Mouse (Mus musculus) cerebral cortex, adult 2 months (tissue): ENCODE measurements around the gene Tmem98.

Source experiments
- WGBS: fragments of 180-500 bp; shearing (Covaris S2); methylation state at CpG from one replicate; pipeline ENCODE4 v1.1.7; 2018; 5-methylcytosine and 5-hydroxymethylcytosine counted together

Tmem98 gene

GRCm38 (mm10) chr11:80809993-80810821 lies at the start of gene Tmem98:
Tmem98 (plus strand) TSS chr11:80810175.
- 4% methylated on average over 54 of the region's 54 CpGs for WGBS

GRCm38 (mm10) chr11:80761285-80761974 lies 48.5 kb upstream of the Tmem98 start:
- 79% methylated on average over 3 of the region's 3 CpGs for WGBS

DNA sequence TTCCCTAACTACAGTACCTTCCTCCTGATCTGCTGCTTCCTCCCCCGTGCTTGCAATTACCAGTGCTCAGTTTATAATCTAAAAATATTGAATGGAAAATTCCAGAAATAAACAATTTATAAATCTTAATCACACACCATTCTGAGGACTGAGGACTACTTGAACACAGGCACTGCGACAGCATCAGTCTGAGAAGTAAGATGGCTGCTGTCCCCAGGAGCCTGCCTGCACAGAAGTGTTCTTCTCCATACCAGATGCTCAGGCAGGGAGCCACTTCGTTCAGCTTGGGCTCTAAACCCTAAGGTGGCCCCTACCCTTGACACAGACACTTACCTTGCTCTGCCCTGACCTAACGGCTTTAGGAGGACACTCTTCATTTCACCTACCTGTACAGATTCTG lies 47.9 kb upstream of the Tmem98 start:
- 79% methylated on average over 4 of the region's 4 CpGs for WGBS

DNA sequence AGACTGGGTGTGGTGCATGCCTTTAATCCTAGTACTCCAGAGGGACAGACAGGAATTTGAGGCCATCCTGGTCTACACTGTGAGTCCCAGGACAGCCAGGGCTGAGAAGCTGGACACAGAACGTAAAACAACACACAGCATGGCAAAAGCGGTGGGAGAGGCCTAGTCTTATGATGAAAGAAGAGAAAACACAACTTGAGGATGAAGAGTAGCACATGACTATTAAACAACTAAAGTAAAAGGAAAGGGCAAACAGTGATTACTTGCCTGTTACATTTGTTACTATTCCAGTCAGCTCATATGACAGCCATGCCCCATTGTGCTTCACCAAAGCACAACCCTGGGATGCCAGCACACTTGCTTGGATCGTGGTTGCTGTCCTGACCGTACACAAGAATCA lies 43.9 kb upstream of the Tmem98 start:
- WGBS = 90% methylated on average over 4 of the region's 4 CpGs

DNA sequence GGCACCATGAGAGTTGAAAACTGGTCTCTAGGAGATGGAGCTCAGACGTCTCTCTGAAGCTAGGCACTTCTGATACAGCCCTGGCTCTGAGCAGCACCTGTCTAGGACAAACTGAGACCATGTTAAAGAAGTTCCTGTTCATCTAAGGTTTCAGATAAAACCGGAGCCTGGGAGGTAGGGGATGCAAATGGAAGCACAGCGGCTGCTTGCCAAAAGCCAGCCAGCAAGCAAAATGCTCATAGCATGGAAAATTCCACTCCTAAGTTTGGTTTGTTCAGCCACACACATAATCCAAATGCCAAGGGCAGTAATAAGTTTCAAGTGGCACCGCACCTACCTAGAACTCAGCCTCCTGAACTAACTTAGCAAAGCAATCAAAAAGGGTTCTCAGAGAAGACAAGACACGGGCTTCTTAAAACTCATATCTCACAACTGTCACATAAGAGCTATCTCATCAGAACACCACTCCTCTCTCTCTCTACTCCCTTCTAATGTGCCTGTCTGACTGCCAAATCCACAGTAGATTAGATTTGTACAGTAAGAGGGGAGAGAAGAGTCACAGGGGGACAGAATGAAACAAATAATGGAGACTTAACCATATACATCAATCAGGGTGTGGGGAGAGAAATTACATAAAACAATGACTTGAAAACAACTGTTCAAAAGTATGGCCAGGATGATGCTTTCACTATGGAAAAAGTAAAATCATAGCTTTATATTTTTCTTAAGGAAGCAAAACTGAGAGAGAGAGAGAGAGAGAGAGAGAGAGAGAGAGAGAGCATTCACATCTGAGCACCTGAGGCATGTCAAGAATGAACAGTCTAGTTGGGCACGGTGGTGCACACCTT lies 43.3 kb upstream of the Tmem98 start:
- 73% methylated on average over 6 of the region's 6 CpGs for WGBS

GRCm38 (mm10) chr11:80767320-80767617 lies 42.7 kb upstream of the Tmem98 start:
- 79% methylated on average over 3 of the region's 3 CpGs for WGBS

DNA sequence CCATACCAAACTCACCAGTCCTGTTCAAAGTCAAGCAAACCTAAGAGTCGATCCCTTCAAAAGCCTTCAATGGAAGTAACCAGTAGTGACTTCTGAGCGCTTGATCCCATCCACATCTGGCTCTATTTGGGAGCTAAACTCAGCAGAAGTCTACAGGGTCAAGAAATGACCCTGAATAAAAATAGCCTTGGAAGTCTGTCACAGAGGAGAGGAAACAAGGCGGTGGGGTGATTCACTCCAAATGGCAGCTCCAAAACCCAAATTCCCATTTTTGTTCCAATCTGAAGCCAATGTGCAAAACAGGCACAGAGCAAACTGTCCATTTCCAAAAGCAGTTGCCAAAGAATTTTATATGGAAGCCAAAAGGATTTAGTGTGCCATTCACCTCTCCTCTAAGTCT lies 38.8 kb upstream of the Tmem98 start:
- 88% methylated on average over 3 of the region's 3 CpGs for WGBS

DNA sequence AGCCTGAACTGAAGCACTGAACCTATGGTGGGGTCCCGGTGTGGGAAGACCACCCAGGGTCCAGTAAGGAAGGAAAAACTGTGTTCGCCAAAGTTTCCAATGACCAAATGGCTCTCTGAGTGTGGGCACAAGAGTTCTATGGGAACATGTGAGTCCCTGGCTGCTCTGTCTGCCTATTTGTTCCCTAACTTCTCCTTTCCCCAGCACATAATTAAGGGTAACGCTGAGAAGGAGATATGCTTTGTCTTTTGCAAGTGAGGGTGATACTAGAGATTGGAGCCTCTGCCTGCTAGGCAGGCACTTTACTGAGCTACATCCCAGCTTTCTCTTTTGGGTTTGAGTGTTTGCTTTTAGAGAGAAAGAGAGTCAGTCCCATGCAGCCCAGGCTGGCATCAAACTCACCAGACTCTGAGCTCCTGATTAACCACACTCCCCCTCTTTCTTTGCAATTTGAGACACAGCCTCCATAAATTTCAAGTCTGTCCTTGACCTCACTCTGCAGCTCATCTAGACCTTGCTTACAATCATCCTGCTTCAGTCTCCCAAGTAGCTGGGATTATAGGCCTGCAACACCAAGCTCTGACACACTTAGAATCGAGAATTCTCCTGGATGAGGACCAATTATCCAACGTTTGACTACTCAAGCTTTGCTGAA lies 38.3 kb upstream of the Tmem98 start:
- WGBS = 82% methylated on average over 5 of the region's 5 CpGs

DNA sequence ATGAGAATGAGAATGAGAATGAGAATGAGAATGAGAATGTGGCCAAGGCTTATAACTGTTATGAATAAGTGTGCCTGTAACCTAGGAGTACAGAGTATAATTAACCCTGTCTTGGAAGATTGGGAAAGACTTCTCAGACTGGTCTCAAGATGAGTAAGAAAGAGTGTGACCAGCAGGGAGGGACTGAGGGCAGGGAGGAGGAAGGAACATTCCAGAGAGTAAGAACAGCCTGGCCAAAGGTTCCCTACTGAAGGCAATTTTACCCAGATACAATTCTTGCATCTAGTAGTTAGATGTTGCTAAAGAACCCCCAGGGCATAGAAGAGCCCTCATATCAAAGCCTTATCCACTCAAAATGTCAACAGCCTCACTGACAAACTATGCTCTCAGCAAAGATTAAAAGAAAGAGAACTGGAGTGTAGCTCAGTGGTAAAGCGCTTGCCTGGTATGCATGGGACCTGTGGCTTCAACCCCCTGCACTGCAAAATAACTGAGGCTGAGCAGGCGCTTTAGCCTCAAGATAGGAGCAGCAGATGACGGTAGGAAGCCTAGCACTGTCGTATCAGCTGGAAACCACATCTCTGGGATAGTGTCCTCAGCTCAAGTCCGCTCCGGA lies 37.3 kb upstream of the Tmem98 start:
- WGBS = 94% methylated on average over 6 of the region's 6 CpGs

- WGBS = 77% methylated on average over 3 of the region's 3 CpGs
These were observed 34.4 kb upstream of the Tmem98 start for GRCm38 (mm10) chr11:80775535-80775934.

DNA sequence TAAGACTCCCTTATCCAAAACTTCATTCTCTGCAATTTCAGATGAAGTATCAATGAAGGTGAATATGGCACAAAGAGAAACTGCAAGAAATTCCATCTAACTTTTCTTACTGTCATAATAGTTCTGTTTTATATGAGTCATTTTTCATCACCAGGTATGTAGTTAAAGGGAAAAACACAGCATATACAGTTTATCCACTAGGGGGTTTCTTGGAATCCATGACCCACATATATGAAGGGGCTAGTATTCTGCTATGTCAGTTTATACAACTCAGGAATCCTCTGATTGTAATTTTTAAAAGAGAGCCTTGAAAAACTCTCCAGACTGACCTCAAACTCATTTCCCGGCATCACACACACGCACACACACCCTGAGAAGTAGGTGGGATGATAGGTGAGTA lies 32.3 kb upstream of the Tmem98 start:
- WGBS = 88% methylated on average over 2 of the region's 2 CpGs

GRCm38 (mm10) chr11:80778157-80778556 lies 31.8 kb upstream of the Tmem98 start:
- WGBS = 73% methylated on average over 6 of the region's 6 CpGs

DNA sequence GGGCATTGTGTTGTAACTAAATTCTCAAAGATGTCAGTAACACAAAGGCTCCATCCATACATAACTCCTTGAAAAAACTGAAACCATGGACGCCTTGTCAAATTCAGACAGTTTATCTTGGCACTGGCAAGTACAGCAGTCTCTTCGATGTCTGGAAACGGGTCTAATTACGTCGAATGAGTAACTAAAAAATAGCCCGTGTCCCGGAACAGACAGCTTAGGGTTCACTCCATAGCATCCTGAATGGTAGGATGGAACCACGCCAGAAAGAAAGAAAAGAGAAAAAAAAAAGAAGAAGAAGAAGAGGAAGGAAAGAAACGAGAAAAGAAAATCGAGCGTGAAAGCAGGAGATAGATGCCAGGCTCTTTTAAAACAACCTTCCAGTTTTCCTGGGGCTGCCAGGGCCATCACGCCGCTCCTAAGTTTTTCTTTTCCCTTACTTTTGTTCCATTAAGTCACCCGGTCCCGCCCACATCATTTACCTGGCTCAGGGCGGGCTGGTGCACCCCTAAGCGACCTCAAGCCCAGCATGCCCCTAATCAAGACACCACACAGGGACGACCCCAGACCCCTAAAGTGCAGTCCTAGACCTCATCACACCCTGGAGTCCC lies 31.0 kb upstream of the Tmem98 start:
- 2% methylated on average over 18 of the region's 18 CpGs for WGBS

- 2% methylated on average over 76 of the region's 87 CpGs for WGBS
These were observed 30.2 kb upstream of the Tmem98 start, which contains the start of gene Myo1d for GRCm38 (mm10) chr11:80779527-80780344. Myo1d (minus strand) TSS chr11:80780025.

GRCm38 (mm10) chr11:80781535-80781934 lies 28.4 kb upstream of the Tmem98 start:
- 85% methylated on average over 2 of the region's 2 CpGs for WGBS

DNA sequence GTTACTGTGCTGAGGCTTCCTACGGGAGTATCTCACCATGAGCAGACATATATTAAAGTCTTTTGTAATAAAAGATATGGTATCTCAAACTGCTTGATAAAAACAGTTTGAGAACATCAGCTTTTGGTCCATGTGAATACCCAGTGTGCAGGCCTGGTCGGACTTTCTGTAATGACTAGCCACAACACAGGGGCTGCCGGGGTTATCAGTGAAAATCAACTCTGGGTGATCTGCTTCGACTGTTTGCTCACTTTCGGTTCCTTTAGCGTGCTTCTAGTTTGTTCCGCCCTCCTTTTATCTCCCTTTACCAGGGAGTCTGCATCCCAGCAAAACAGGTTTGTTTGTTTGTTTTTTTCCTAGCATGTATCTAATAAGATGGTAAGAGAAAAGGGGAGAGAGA lies 26.5 kb upstream of the Tmem98 start:
- WGBS = 94% methylated on average over 7 of the region's 7 CpGs

DNA sequence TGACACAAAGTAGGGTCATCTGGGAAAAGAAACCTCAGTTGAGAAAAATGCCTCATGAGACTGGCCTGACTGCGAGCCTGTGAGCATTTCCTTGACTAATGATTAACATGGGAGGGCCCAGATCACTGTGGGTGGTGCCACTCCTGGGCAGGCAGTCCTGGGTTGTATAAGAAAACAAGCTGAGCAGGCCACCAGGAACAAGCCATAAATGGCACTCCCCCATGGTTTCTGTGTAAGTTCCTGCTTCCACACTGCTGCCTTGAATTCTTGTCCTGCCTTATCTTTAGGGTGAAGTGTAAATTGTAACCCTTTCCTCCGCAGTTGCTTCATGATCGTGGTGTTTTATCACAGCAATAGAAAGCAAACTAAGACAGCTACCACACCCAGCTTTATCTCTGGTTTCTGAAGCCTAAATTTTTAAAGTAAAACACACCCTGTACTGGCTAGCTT lies 25.7 kb upstream of the Tmem98 start:
- WGBS = 78% methylated on average over 3 of the region's 3 CpGs

GRCm38 (mm10) chr11:80785672-80786071 lies 24.3 kb upstream of the Tmem98 start:
- WGBS = 79% methylated on average over 5 of the region's 5 CpGs

- 80% methylated on average over 7 of the region's 7 CpGs for WGBS
These were observed 20.2 kb upstream of the Tmem98 start for GRCm38 (mm10) chr11:80789647-80790240.

GRCm38 (mm10) chr11:80790413-80790812 lies 19.6 kb upstream of the Tmem98 start:
- WGBS = 81% methylated on average over 3 of the region's 3 CpGs
